Mouse (Mus musculus) kidney, adult 2 months (tissue): ENCODE measurements around the gene Lrrc4.

ENCODE experiments used
- CTCF ChIP-seq: fragments of 200-500 bp; conservative IDR thresholded peaks from 2 replicates; pipeline ENCODE4 v1.5.1; 2011; ENCODE audit warnings: low read depth, mild to moderate bottlenecking, control low read depth, low read length, moderate library complexity, mixed read lengths; ENCODE audit not compliant: insufficient read depth, insufficient read length
- POLR2A ChIP-seq: fragments of 200-500 bp; IDR thresholded peaks from one replicate; pipeline ENCODE4 v1.6.1; 2011; ENCODE audit warnings: low read depth, low read length, control low read depth

DNA sequence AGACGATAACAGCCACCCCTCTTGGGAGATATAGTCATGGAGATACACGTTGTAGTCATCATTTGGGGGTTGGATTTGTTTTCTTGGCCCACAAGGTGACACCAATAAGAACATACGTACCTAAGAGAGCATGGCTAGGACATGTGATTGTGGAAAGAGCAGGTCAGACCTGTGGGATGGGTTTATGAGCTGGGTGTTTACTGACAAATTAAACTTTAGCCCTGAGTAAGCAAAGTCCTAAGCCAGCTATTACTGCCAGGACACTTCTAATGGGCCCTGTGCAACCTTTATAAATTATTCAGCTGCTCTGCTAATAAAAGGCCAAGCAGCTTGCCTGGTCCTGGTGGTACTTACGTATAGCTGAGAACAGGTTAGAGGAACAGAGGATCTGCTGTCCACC lies 73.3 kb downstream of the Lrrc4 start:
- TF ChIP-seq CTCF = no peak
- TF ChIP-seq POLR2A = no peak
